Mouse (Mus musculus): ENCODE data around the gene Cyp1b1. TPM values are rescaled to one million over a fixed set of nuclear protein-coding genes. Genes with fewer than 3 reads are reported as not detected.

Cyp1b1 gene
- polyA plus RNA-seq (2012; rRNA removed): 0.22 and 0.32 TPM in 2 replicates

GRCm38 (mm10) chr17:79714931-79715637 is at the start of gene Cyp1b1:
Gene Cyp1b1, minus strand, starts transcription at chr17:79715061.

Other genes starting within 250 kb of the Cyp1b1 start
- 4.9 and 5.0 TPM in 2 replicates for gene Rmdn2, start 103.2 kb downstream of the Cyp1b1 start, polyA plus RNA-seq (2012; rRNA removed)
- gene Atl2, start 181.1 kb upstream of the Cyp1b1 start, polyA plus RNA-seq (2012; rRNA removed): 23.9 and 25.1 TPM in 2 replicates

Data from liver, embryonic 18 days (tissue).